Mouse (Mus musculus): ENCODE results near the gene Oaz2.

GRCm38 (mm10) chr9:65622826-65623225, 45.0 kb upstream of the Oaz2 start:
- TF ChIP-seq CTCF (IDR thresholded peaks at IDR 0.05; ENCODE audit: extremely low read depth, insufficient read depth, insufficient read length, insufficient replicate concordance) (no peak), POLR2A (IDR thresholded peaks at IDR 0.05; ENCODE audit: low read depth, low read length) (no peak)
